Mouse (Mus musculus): ENCODE results near the gene Arhgap21. TPM values are rescaled to one million over a fixed set of nuclear protein-coding genes. Genes with fewer than 3 reads are reported as not detected.

Gene Arhgap21
- total RNA-seq, 2 experiments from 2014 or later: 18.4 to 58.6 TPM

DNA sequence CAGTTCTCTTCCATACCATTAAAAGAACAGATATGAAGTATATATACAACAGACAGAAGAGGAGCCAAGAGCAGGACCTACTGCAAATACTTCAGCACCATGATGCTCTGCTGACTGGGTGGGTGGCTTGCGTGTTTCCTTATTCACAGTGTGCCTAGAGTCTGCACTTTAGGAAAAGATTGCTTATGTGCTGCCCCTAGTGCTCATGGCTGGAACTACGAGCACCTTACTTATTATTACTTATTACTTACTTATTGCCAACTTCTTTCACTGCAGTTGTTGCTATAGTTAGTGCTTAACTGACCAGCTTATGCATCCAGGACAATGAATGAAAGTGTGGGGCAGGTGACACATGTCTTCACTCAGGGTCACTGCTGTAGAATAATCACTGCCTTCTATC, 154.7 kb downstream of the Arhgap21 start:
- ATAC-seq (replicated peaks; ENCODE audit: poor library complexity, severe bottlenecking): no peak

GRCm38 (mm10) chr2:20811506-20811905, 157.2 kb downstream of the Arhgap21 start:
- ATAC-seq (replicated peaks; ENCODE audit: poor library complexity, severe bottlenecking): no peak

DNA sequence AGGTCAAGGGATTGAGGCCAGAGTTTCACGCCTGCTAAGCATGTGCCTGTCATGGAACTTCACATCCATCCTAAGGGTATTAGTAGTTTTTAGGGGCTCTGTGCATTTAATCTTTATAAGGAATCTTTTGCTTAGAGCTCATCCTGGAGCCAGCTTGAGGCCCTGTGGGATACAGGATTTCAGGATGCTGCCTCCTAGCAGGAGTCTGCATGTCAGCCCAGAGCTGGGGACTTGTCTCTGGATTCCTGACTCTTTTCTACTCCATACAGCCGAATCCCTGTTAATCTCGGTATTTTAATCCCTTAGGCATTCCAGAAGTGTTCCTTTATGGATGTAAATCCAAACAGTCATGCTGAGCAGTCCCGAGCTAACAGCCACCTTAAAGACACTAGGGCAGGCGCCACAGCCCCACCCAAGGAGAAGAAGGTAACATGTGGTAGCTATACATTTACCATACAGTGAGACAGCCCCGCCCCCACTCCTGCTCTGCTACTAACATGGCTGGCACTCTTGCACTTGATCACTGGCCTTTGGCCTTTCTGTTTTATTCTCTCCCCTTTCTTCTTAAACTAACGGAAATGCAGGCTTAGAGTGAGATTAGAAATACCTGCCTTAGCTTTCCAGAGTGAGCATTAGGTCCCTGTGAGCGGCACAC, 167.3 kb downstream of the Arhgap21 start:
- ATAC-seq (replicated peaks; ENCODE audit: poor library complexity, severe bottlenecking): no peak

Other genes starting within 250 kb of the Arhgap21 start
- 0.68 and 1.6 TPM in 2 replicates for gene Enkur, start 236.5 kb upstream of the Arhgap21 start, total RNA-seq (2014; fragmentation: Nextera tagmentation)
- gene Enkur, start 236.5 kb upstream of the Arhgap21 start, total RNA-seq (2017): 3.4 and 4.5 TPM in 2 replicates
- 9.0 and 12.3 TPM in 2 replicates for gene Thnsl1, start 236.8 kb upstream of the Arhgap21 start, total RNA-seq (2014; fragmentation: Nextera tagmentation)
- gene Thnsl1, start 236.8 kb upstream of the Arhgap21 start, total RNA-seq (2017): 5.5 and 6.5 TPM in 2 replicates

All from granulocyte monocyte progenitor cell, adult 5-6 weeks (primary cell).